Comparison of ENCODE assay signal across 8 mouse cellular contexts in the genomic region with DNA sequence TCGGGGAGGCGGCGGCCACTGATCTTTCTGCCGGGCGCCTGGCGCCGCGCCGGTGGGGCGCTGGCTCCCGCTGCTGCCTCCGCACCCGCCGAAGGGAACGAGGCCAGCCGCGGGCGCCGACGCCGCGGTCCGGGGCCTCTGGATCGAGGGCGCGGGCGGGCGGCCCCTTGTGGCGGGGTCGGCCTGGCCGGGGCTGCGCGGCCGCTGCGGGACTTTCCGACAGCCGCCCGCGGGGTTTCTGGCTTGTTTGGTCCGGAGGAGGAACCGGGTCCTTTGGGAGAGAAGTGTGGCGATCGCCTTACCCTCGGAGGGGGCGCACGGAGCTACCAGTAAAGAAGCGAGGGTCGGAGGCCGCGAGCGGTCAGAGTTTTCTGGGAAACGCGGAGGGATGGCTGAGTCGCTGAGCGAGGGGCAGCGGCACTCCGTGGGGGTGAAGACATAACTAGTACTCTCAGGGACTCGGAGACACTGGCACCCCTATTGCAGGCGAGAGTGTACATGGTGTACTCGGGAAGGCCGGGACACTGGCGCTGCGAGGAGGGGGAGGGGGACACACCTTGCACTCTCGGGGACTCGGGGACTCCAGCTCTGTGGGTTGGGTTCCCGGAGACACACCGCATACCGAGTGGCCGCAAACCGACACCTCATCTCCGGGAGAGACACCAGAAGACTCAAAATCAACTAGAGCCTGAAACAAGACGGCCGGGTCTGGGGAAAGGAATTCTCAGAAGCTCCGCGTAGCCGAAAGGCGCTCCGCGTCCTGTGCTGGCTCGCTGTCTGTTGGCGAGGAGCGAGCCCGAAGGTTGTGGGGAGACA. TPM values are rescaled to one million over a fixed set of nuclear protein-coding genes. Genes with fewer than 3 reads are reported as not detected.
DNase-seq lines count a peak whose midpoint lies in the region; ATAC-seq and TF ChIP-seq lines count a peak whose summit lies in the region.

No protein-coding gene starts in this region.

- peaks cover 39% of the 10 kb centered on the region for H3K4me1 ChIP-seq in G1E (ENCODE audit: insufficient read depth, low read depth, low read length)
- H3K4me1 ChIP-seq in hindbrain, embryonic 11.5 days (replicated peaks; ENCODE audit: control insufficient read depth, insufficient read depth, low read length), result no peaks in the 10 kb centered on the region

- ATAC-seq in G1E (ENCODE audit: extremely low read depth, insufficient number of reproducible peaks, low FRiP score, poor library complexity, severe bottlenecking), result no peak
- peak; percentile 32 for ATAC-seq in frontal cortex, adult (ENCODE audit: low TSS enrichment)
- ATAC-seq in hindbrain, embryonic 11.5 days (ENCODE audit: low FRiP score), result peak; percentile 81

- H3K9ac ChIP-seq in hindbrain, embryonic 11.5 days (ENCODE audit: low read depth, low read length), result peak overlapping the region; percentile 68

- H3K36me3 ChIP-seq in G1E (replicated peaks), result peaks cover 3% of the 10 kb centered on the region
- no peaks in the 10 kb centered on the region for H3K36me3 ChIP-seq in hindbrain, embryonic 11.5 days (ENCODE audit: control insufficient read depth, insufficient read depth, low read length)

- under 1% methylated on average over 57 of the region's 83 CpGs for WGBS in hindbrain, embryonic 11.5 days

- no peak for TF ChIP-seq CTCF in G1E (IDR thresholded peaks at IDR 0.05; ENCODE audit: low read depth, low read length)

- peak; percentile 57 for DNase-seq in G1E (ENCODE audit: low spot score)
- peak; percentile 22 for DNase-seq in cerebellum, adult 9-10 months
- DNase-seq in hindbrain, embryonic 11.5 days (ENCODE audit: low spot score), result peak; percentile 73
- peak; percentile 49 to 67 for DNase-seq in layer of hippocampus, postnatal 10 days (ENCODE audit: low spot score in 2 of 2)
- DNase-seq in lung, postnatal 10 days, result peak; percentile 66
- DNase-seq in ovary, postnatal 14 days (ENCODE audit: low spot score), result peak; percentile 41
- DNase-seq in thymus, postnatal 10 days (ENCODE audit: low spot score in 2 of 2), result peak; percentile 10 to 35

- no peaks in the 10 kb centered on the region for H3K9me3 ChIP-seq in G1E (replicated peaks)
- no peaks in the 10 kb centered on the region for H3K9me3 ChIP-seq in hindbrain, embryonic 11.5 days (ENCODE audit: control insufficient read depth, low read length)

- H3K4me3 ChIP-seq in G1E (ENCODE audit: low read depth, low read length), result peak overlapping the region; percentile 88
- H3K4me3 ChIP-seq in hindbrain, embryonic 11.5 days (ENCODE audit: low read depth, low read length), result peak overlapping the region; percentile 72

- 0 out of 2 replicates have a peak overlapping the region, but pooled peaks have one; percentile 39 for H3K27ac ChIP-seq in hindbrain, embryonic 11.5 days (ENCODE audit: low read depth, low read length)

- peaks cover 3% of the 10 kb centered on the region; the same call in 1 of the 2 replicates for H3K27me3 ChIP-seq in G1E (ENCODE audit: insufficient read depth, low read length)
- no peaks in the 10 kb centered on the region; the same call in 1 of the 2 replicates for H3K27me3 ChIP-seq in hindbrain, embryonic 11.5 days (ENCODE audit: control insufficient read depth, insufficient read depth, low read length)

- H3K4me2 ChIP-seq in hindbrain, embryonic 11.5 days (replicated peaks; ENCODE audit: low read depth, low read length), result peak overlapping the region; percentile 80

RNA-seq across cellular contexts. Expression of a gene that starts 1.5 kb away (rescaled TPM):
- total RNA-seq in G1E (2014; fragmentation: Nextera tagmentation) (68.9 and 76.4 TPM in 2 replicates), G1E (2017) (28.6 and 37.2 TPM in 2 replicates)
- 18.9 and 23.0 TPM in 2 replicates for polyA plus RNA-seq in G1E (2012)
- 3.8 and 4.7 TPM in 2 replicates for polyA plus RNA-seq in hindbrain, embryonic 11.5 days (2014; fragmentation: Nextera tagmentation; extraction: Ambion mirVana)
- 10 to 100 TPM; 18.3 to 26.1 TPM for total RNA-seq in layer of hippocampus, postnatal 10 days (2021)

Comparison
In these comparisons a context has a peak if more than half of its experiments do, and no peak if none do; other contexts are left out.
1. DNase-seq: peak in every context shown above with its lines; median percentile 73 in hindbrain, embryonic 11.5 days; 66 in lung, postnatal 10 days; 58 in layer of hippocampus, postnatal 10 days; 57 in G1E; 41 in ovary, postnatal 14 days; 22 in thymus, postnatal 10 days; 22 in cerebellum, adult 9-10 months.